Mouse (Mus musculus) urinary bladder, postnatal 36 days (tissue): ENCODE measurements around the gene Zfp574.

Experiments used
- DNase-seq, 2 experiments: peaks; one replicate each; pipeline ENCODE4 v3.0.0; 2022; ENCODE audit warnings: low spot score in 2 of 2, mixed read lengths in 1 of 2

Gene Zfp574

GRCm38 (mm10) chr7:25112178-25112955, 40.0 kb downstream of the Zfp574 start:
- DNase-seq: no peak

GRCm38 (mm10) chr7:25112956-25113603, 40.7 kb downstream of the Zfp574 start:
- no peak for DNase-seq

GRCm38 (mm10) chr7:25120061-25120834, 47.9 kb downstream of the Zfp574 start:
- no peak for DNase-seq

GRCm38 (mm10) chr7:25121240-25121786, 48.9 kb downstream of the Zfp574 start:
- DNase-seq: no peak

- no peak for DNase-seq
These were observed 53.4 kb downstream of the Zfp574 start for GRCm38 (mm10) chr7:25125716-25126281.

GRCm38 (mm10) chr7:25127971-25128370, 55.6 kb downstream of the Zfp574 start:
- no peak for DNase-seq

- DNase-seq: no peak
These were observed 57.1 kb downstream of the Zfp574 start for GRCm38 (mm10) chr7:25129390-25129979.

GRCm38 (mm10) chr7:25130565-25130964, 58.2 kb downstream of the Zfp574 start:
- DNase-seq: no peak

- no peak for DNase-seq
These were observed 58.9 kb downstream of the Zfp574 start for GRCm38 (mm10) chr7:25131247-25131646.

GRCm38 (mm10) chr7:25132318-25132960, 60.1 kb downstream of the Zfp574 start:
- DNase-seq: no peak
